Mouse (Mus musculus) 3T3-L1 (cell line): Measurements from ENCODE around the gene Arl5c.

Experiments used
- DNase-seq: peaks from one replicate; pipeline ENCODE4 v3.0.0-alpha.2; 2015; ENCODE audit warnings: low read depth, low spot score

The Arl5c gene

DNA sequence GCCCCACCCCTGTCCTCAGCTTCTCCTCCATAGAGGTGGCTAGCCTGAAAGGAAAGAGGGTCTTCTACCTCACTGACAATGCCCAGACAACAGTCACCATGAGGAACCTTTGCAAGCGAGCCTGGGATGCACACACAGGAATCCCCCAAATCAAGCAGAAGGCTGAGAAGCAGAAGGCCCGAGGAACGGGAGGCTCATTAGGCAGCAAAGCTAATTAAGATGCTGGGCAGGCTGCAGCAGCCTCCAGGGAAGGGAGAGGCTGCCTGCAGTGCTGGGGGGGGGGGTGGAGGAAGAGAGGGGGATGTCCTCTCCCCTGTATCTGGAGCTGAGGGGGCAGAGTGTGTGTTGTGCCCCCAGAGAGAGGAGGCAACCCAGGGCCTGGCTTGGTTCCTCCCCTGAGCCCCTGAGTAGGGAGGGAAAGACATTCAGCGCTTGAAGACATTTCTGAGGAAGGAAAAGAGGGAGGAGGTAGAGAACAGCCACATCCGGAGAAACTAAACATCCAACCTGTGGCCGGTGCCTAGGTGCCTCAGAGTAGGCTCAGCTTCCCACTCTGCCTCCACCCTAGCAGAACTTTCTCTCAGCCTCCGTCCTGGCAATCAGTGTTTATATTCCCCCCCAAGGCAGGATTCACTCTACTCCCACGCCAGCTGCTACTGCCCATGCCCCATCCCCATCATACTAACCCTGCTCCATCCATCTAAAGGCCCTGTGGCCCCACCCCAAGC lies 24.1 kb upstream of the Arl5c start:
- DNase-seq = no peak

DNA sequence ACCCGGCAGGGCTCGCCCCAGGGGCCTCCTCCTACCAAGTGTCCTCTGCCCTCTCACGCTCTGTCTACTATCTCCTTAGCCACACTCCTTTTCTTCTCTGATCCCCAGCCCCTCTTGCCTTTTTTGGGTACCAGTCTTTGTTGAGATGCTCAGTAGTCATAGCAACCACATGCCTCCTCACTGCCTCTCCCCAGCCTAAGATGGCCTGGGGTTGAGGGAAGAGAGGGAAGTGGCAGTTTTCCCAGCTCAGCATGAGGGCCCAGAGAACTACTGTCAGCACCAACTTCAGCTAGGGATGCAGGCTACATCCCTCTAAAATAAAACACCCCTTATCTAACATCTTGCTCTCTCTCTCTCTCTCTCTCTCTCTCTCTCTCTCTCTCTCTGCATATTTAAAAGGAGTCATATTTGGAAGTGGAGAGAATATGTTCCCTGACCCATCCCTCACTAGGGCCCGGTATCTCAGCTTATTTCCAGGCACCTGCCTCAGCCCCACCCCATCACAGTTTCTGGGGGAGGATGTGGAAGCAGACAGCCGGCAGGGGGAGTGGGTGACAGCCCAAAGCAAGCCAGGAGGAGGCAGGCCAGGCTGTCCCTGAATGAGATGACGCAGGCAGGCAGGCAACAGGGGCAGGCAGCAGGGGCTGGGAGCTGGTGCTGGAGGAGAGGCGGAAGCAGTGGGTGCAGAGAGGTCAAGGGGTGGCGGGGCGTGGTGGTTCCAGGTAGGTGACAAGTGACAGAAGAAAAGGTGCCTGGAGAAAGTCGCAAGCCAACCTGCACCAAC lies 23.1 kb upstream of the Arl5c start:
- no peak for DNase-seq

DNA sequence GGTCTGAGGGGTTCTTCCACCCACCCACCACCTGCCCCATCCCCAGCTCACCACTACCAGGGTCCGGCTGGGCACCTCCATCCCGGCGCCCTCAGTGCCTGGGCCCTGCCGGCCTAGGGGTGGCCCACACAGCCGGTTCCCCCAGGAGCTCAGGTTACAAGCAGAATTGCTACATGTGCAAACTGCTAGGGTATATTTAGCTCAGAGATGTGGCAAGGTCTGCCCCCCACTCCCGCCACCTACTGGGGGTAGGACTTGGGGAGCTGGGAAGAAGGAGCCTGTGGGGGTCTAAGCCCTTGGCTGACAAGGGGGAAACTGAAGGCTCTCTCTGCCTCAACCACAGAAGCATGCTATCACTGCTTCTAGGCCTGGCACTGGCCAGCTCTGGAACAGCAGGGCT lies 22.2 kb upstream of the Arl5c start:
- DNase-seq = no peak

DNA sequence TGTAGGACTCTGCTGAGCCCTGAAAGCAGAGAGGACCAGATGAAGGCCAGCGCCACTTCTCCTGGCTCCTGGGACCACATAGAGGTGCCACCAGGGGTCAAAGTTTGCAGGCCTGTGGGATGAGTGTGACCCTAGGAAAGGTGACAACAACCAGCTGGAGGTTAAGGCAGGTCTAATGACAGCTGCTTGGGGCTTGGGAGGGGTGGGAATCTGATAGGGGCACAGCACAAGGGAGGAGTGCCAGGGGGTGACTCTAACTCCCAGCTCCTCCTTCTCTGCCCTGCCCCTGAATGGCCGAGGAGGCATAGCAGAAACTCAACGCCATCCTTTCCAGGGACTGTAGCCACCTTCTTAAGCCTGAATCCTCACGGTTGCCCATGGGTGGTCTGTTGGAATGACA lies 20.8 kb upstream of the Arl5c start:
- DNase-seq = no peak

DNA sequence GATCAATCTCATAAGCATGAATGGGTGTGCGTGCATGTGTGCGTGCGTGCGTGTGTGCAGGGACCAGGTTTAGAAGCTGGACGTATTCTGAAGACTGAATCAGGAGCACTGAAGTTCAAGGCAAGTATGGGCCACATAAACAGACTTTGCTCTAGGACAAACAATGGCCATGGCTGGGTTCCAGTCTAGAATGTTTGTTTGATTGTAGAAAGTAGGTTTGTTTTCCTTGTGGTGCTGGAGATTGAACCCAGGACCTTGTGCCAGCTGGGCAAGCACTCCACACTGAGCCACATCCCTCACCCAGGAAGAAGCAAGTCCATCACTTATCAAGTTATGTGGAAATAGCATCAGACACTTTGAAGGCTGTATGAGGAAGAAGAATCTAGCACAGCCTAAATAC lies 20.2 kb upstream of the Arl5c start:
- DNase-seq = no peak

DNA sequence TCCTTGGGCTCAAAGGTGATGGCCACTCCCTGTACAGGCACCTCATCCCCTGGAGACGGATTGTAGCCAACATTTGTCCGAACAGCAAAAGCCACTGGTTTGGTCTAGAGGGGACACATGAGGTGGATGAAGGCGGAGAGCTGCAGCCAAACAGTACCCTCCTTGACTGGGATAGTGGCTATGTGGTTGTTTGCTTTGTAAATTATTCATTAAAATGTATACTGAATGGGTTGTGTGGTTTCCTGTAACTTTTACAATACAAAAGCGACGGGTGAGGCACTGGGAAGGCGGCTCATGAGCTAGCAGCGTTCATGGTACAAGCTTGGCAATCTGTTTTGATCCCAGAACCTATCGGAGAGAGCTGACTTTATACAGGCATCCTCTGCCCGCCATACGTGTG lies 16.9 kb upstream of the Arl5c start:
- DNase-seq = no peak

DNA sequence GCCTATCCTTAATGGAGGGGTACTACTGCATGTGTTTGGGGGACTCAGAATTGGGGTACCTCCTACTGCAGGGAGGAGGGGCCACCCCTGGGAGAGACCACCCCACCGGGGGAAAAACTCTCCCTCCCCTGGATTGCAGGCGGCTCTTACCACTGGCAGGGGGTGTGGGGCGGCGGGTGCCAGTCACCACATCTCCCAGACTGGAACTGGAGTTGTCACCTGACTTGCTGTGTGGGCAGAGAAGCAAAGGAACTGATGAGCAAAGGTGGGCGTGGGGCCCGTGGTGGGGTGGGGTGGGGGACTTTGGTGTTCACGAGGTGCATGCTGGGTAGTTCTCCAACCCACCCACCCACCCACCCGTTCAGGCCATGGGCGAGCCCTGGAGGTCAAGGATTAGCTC lies 15.7 kb upstream of the Arl5c start:
- DNase-seq = no peak

DNA sequence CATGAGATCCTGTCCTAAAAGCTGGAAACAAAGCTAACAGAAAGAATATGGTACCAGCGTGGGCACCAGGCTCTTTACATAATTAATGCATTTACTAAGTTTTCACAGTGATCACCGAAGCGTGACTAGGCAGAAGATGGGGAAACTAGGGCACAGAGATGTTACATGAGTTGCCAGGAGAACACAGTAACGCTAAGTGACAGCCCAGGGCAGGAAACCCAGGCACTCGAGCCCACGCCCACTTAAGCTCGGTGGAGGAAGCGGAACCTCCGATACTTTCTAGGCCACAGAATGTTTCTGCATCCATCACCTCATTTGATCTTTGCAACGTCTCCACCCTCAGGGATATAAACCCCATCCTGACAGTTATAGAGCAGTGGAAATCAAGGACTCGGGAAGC lies 12.1 kb upstream of the Arl5c start:
- DNase-seq = no peak

DNA sequence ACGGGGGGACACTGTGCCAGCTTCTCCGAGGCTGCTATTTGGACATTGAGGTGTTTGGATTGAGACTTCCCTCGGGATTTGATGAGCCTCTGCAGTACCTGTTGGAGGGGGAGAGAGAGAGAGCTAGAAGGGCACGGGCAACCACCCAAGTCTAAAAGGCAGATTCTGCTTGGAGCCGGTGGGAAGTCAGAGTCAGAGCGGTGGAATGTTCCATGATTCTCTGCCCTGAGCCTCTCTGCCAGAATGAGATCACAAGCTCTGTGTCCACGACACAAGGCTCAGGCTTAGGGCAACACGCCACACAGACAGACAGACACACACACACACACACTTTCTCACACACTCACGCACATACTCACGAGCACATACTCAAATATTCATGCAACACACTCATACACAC lies 9.7 kb upstream of the Arl5c start:
- peak; percentile 65 for DNase-seq

DNA sequence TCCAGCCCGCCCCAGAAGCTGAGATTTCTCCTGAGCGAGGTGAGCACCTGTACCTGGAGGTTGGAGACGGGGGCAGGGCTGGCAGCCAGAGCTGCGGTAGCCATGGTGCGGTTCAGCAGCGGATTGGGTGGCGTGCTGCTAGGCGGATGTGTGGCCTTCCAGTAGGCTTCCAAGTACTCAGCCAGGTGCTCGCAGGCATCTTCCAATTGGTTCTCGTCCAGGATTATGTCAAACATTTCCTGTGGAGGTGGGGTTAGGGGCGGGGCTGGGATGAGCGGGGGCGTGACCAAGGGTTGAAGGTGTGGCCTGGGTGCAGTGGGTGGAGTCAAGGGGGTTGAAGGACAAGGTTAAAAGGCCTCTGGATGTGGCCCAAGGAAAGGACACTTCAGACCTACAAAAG lies 9.1 kb upstream of the Arl5c start:
- DNase-seq = no peak

DNA sequence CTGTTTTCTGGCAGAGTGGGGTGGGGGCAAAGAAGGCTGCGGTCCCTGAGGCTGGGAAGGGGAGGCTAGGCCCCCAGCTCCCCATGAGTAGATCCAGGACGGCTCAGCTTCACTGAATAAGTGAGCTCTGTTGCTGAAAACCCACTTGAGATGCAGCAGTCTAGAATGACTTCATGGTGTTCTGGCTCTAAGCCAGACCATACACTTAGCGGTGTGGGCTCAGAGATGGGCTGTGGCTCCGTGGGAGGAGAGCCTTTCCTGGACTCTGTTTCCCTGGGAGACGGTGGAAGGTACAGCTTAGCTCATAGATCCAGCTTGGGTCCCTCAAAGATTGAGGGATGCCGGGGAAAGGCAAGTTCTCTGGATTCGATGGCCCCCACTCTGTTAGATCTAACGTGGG lies 8.2 kb upstream of the Arl5c start:
- peak; percentile 34 for DNase-seq

DNA sequence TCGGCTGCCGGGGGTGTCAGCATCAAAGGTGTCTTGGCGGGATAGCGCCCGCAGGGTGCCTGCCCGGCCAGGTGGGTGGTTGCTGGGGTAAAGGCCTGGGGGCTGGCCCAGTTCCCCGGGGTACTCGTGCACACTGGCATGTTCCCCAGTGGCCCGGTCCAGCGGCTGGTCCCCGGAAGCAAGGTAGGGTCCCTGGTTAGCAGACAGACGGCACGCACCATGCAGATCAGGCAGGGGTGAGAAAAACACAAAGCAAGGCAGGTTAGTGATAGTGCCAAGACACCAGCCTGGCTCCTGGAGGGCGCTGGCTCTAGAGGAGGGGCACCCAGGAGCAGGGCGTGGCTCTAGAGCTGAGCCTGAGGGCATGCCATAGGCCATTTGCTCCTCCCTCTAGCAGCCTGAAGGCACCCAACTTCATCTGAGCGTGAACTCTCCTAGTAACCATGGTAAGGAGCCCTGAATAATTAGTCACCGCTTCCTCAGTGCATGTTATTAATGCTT lies 7.2 kb upstream of the Arl5c start:
- DNase-seq = no peak

DNA sequence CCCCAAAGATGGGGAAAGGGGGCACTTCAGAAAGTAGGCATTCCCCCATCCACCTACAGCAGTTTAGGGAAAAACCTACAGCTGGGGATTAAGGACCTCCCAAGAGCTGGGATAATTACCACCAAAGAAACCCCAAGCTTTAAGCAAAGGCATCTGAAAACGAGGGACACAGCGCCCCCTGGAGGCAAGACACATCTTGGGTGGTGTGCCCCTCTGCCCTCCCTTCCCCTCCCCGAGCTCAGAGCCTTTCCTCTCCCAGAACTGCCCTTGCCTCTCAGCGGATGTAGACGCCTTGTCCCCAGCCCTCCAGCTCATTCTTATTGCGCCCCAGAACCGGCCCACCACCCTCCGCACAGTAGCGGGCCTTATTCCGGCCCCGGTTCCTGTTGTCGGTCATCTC lies 6.6 kb upstream of the Arl5c start:
- peak; percentile 65 for DNase-seq

DNA sequence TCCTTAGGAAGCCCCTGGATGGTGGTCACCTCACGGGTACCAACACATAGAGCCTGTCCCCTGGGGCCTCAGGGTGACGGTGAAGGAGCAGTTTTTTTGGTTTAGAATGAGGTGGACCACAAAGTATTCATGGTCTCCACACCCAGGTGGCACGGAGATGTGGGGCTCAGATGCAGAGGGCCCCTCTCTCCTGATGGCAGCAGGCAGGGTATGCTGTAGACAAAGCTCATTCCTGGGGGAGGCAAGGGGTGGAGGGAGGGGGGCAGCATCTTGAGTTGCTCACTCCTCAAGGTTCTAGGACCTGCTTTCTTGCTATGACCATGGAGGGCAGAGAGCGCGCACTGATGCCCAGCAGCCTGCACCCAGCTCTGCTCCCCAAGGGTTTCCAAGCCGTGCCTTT lies 6.0 kb upstream of the Arl5c start:
- DNase-seq = no peak

DNA sequence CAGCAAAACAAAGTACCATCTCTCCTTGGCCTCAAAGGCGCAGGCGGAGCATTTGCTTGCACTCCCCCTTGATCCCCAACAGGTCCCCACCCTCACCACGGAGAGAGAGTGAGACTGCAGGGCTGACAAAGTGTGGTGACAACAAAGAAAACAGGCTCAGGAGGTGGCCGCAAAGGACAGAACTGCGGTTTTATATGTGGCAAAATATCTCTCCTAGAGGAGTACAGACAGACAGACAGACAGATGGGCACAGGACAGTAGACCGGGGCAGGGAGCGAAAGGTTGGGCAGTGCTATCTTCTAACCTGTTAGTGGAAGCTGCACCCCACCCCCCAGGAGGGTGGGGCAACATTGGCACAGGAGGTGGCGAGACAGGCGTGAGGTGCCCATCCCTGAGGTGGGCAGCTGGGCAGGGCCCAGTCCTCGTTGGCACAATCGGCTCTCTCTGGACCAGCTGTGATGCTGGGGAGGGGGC lies 5.4 kb upstream of the Arl5c start:
- no peak for DNase-seq

DNA sequence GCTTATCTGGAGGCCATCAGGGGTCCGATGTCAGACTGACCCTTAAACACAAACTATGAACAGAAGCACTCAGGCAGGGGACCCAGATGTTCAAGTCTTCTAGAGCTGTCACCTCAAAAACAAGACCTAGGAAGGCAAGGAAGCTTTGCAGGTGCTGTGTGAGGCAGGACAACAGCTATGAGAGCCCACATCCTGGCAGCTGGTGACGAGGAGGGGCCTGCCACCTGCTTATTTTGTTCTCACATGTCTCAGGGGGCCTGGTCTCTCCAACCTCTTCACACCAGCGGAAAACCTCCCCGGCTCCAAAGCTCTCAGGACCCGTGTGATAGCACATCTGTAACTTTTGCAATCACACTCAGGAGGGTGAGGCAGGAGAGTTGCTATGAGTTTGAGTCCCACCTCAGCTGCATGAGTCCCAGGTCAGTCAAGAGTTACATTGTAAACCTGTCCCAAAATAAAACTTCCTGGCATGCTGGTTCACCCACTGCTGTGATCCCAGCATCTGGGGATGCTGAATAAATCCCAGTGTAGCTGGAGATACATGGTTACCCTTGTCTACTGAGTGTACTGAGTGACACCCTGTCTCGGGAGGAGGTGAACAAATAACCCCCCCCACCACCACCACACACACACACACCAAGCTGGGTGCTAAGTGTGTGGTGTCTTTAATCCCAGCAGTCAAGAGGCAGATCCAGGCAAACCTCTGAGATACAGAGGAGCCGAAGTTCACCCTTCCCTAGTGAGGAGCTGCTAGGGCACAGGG lies 4.6 kb upstream of the Arl5c start:
- no peak for DNase-seq

DNA sequence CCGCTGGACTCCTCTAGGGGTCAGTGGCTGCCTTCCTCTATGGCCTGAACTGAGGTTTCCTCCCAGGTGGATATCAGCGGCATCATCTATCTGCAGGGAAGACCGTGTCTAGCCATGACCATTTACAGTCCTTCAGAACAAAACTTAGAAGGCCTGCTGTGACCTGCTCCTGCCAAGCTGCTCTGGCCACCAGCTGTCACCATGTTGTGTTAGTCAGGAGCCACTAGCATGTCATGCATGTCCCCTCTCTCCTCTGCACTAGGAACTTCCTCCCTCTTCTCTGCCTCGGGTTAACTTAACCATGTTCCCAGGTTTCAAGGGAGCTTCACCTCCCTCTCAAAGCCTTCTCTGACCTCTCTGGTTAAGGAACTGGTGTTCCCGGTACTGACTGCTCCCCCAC lies 3.8 kb upstream of the Arl5c start:
- no peak for DNase-seq

DNA sequence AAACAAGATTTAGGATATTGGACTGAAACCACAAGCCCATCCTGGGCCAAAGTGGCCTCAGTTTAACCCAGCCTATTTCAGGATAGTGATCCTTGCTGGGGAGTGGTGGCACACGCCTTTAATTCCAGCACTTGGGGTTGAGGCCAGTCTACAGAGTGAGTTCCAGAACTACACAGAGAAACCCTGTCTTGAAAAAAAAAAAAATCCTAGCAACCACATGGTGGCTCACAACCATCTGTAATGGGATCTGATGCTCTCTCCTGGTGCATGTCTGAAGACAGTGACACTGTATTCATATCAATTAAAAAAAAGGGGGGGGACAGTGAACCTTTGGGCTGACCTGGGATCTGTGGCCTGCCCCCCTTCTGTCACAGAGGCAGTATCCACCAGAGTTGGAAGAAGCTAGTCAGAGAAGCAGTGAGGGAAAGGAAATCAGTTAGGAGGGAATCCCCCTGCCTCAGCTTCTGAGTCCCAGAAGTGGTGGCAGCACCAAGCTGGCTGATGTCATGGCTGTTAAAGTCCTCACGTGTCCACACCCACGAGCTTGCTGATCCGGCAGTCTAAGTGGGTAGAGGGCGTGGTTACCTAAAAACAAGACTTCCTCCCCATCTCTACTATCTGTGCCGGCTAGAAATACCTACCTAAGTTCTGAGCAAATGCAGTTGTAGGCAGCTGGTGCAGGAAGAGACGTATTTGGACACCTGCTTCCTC lies 3.1 kb upstream of the Arl5c start:
- no peak for DNase-seq

DNA sequence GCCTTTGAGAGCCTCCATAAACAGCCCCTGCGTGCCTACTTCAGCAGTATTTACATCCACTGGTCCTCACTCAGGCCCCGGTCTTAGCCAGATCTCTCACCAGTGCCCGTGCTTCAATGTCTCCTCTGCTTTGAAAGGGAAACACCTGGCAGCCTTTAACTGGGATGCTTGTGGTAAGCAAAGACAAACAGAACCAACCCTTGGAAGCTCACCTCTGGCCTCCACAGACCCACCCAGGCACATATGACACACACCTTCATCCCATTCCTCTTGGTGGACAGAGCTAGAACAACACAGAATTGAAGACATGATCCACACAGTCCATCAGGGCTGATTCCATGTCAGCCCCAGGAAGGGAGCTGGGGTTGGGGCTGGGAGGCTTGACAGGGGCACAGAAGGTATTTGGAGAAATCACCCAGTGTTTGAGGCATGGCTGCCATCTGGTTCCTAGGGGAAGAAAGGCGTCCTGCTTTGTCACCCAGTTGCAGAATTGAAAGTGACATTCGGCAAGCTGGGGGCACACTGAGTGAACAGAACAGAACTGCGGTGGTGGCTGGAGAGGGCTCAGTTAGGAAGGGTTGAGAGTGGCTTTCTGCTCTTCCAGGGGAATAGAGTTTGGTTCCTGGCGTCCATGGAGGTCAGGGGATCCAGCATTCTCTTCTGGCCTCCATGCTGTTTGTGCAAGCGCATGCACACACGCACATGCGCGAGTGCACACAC lies 2.3 kb upstream of the Arl5c start:
- DNase-seq = no peak

DNA sequence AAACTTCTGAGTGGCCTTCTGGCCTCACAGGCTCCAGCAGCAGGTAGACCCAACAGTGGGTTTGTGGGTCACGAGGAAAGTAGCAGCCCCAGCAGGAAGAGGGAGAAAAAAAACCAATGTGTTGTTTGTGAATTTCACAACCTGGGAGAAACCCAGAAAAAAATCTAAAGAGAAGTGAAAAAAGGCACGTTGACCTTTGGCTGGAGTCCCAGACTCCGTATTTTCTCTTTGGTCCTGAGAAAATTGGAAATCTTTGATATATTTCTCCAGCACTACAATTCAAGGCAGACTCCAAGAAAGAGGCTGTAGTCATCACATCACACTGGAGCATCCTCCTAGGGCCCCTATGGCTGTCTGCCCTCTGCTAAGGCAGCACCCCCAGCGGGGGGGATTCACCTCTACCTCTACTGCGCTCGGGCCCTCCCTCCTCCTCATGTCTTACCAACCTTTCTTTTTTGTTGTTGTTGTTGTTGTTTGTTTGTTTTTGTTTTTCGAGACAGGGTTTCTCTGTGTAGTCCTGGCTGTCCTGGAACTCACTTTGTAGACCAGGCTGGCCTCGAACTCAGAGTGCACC lies 1.5 kb upstream of the Arl5c start:
- DNase-seq = no peak

DNA sequence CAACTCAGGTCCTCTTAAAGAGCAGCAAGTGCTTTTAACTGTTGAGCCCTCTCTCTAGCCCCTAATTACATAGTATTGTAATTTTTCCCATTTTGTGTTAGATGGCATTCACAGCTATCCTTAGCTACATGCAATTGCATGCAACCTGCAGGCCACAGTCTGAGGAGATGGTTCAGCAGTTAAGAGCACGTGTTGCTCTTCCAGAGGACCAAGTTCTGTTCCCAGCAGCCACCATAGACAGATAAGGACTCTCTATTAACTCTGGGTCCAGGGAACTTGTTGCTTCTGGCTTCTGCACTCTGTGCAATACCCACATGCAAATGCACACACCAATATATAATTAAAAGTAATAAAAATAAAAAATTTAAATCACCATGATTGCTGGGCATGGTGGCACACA lies 710 bp upstream of the Arl5c start:
- no peak for DNase-seq
